Mouse (Mus musculus): ENCODE results near the gene Fgf11. TPM values are rescaled to one million over a fixed set of nuclear protein-coding genes. Genes with fewer than 3 reads are reported as not detected.

Gene Fgf11
- polyA plus RNA-seq, 1 experiment from 2014 or later, result 2.6 TPM

GRCm38 (mm10) chr11:69818871-69819270 is 17.2 kb upstream of the Fgf11 start:
- no peak for ATAC-seq (ENCODE audit: low FRiP score, low TSS enrichment)
- Histone ChIP-seq H3K4me1 (ENCODE audit: insufficient read depth, low read length) (no peaks in the 10 kb centered on the region), H3K4me3 (ENCODE audit: low read length) (no peak overlapping the region), H3K9me3 (ENCODE audit: low read length) (peaks cover 11% of the 10 kb centered on the region; the same call in 1 of the 2 replicates), H3K36me3 (ENCODE audit: insufficient read depth, low read length) (no peaks in the 10 kb centered on the region), H3K4me2 (replicated peaks; ENCODE audit: low read depth, low read length) (no peak overlapping the region), H3K27ac (ENCODE audit: low read length) (no peak overlapping the region), H3K9ac (replicated peaks; ENCODE audit: low read length) (no peak overlapping the region), H3K27me3 (ENCODE audit: insufficient read depth, low read length) (no peaks in the 10 kb centered on the region)
- 94% methylated on average over 8 of the region's 8 CpGs for WGBS

DNA sequence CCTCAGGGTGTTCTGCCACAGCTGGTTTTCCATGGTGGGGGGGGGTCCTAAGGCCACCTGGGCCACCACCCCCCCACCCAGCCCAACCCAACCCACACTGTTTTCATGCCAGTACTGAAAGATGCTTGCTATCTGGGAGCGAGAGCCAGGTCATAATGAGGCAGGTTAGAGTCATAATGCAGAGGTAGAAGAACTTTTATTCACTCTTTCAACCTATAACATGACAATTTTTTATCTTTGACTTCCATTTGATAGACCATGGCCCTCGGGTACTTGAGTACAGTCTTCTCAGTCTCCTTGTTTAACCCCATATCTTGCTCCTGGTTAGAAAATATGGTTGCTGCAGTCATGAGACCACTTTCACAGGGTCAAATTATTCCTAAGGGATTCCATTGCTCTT is 16.7 kb upstream of the Fgf11 start, which contains the start of gene Spem2:
Gene Spem2 (minus strand): TSS at position 101 of the 400 bp plus-strand sequence.
- Histone ChIP-seq H3K9me3 (ENCODE audit: low read length) (peaks cover 11% of the 10 kb centered on the region; the same call in 1 of the 2 replicates), H3K4me2 (replicated peaks; ENCODE audit: low read depth, low read length) (no peak within 1 kb of the TSS), H3K27me3 (ENCODE audit: insufficient read depth, low read length) (no peaks in the 10 kb centered on the region), H3K9ac (replicated peaks; ENCODE audit: low read length) (no peak within 1 kb of the TSS), H3K27ac (ENCODE audit: low read length) (no peak within 1 kb of the TSS), H3K4me1 (ENCODE audit: insufficient read depth, low read length) (no peaks in the 10 kb centered on the region), H3K4me3 (ENCODE audit: low read length) (no peak within 1 kb of the TSS), H3K36me3 (ENCODE audit: insufficient read depth, low read length) (no peaks in the 10 kb centered on the region)
- 72% methylated on average over 2 of the region's 2 CpGs for WGBS
- ATAC-seq (ENCODE audit: low FRiP score, low TSS enrichment), result no peak

- 91% methylated on average over 12 of the region's 12 CpGs for WGBS
Measured at GRCm38 (mm10) chr11:69816520-69816919, 14.9 kb upstream of the Fgf11 start.

DNA sequence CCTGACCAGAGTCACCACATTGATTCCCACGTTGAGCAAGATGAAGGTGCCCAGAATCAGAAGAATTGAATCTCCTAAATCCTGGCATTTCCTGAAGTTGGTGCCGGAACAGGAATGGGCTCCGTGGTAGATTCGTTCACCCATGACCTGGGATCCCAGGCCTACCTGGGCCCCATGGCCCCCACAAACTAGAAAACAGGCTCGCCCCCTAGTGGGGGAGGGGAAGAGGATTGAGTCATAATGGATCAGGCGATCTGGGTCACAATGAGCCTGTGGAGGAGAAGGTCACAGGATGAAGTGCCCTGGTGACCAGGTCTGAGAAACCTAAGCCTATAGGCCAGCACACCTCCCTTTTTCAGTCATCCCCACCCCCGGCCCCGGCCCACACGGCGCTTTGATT is 13.5 kb upstream of the Fgf11 start, which contains the start of gene Gm39566:
Gene Gm39566 (minus strand): TSS at position 144 of the 400 bp plus-strand sequence.
- no peak for ATAC-seq (ENCODE audit: low FRiP score, low TSS enrichment)
- WGBS, result 50% methylated on average over 10 of the region's 10 CpGs
- H3K36me3 ChIP-seq (ENCODE audit: insufficient read depth, low read length), result no peaks in the 10 kb centered on the region
- peaks cover 11% of the 10 kb centered on the region; the same call in 1 of the 2 replicates for H3K9me3 ChIP-seq (ENCODE audit: low read length)
- H3K9ac ChIP-seq (replicated peaks; ENCODE audit: low read length), result 0 out of 2 replicates have a peak within 1 kb of the TSS, but pooled peaks have one; percentile 22
- no peak within 1 kb of the TSS for H3K27ac ChIP-seq (ENCODE audit: low read length)
- H3K27me3 ChIP-seq (ENCODE audit: insufficient read depth, low read length), result no peaks in the 10 kb centered on the region
- H3K4me2 ChIP-seq (replicated peaks; ENCODE audit: low read depth, low read length), result no peak within 1 kb of the TSS
- no peak within 1 kb of the TSS for H3K4me3 ChIP-seq (ENCODE audit: low read length)
- H3K4me1 ChIP-seq (ENCODE audit: insufficient read depth, low read length), result no peaks in the 10 kb centered on the region

More at GRCm38 (mm10) chr11:69816520-69816919, 14.9 kb upstream of the Fgf11 start:
- Histone ChIP-seq H3K9me3 (ENCODE audit: low read length) (peaks cover 11% of the 10 kb centered on the region; the same call in 1 of the 2 replicates), H3K9ac (replicated peaks; ENCODE audit: low read length) (no peak overlapping the region), H3K36me3 (ENCODE audit: insufficient read depth, low read length) (no peaks in the 10 kb centered on the region), H3K4me2 (replicated peaks; ENCODE audit: low read depth, low read length) (no peak overlapping the region), H3K27me3 (ENCODE audit: insufficient read depth, low read length) (no peaks in the 10 kb centered on the region), H3K4me1 (ENCODE audit: insufficient read depth, low read length) (no peaks in the 10 kb centered on the region), H3K27ac (ENCODE audit: low read length) (no peak overlapping the region), H3K4me3 (ENCODE audit: low read length) (no peak overlapping the region)
- no peak for ATAC-seq (ENCODE audit: low FRiP score, low TSS enrichment)

DNA sequence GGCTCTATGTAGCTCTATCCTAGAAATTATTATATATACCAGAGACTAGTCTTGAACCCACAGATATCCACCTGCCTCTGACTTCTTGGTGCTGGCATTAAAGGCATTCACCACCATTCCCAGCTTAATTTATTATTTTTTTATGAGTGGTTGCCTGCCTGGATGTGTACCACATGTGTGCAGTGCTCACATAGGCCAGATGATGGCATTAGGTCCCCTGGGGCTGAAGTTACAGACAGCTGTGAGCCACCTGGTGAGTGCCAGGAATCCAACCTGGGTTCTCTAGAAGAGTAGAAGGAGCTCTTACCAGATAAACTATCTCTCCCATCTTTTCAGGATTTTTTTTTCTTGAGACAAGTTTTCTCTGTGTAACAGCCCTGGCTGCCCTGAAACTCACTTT is 8.6 kb upstream of the Fgf11 start:
- H3K27me3 ChIP-seq (ENCODE audit: insufficient read depth, low read length), result peaks cover 5% of the 10 kb centered on the region; the same call in 1 of the 2 replicates
- no peak overlapping the region for H3K27ac ChIP-seq (ENCODE audit: low read length)
- no peak overlapping the region for H3K4me3 ChIP-seq (ENCODE audit: low read length)
- H3K9me3 ChIP-seq (ENCODE audit: low read length), result no peaks in the 10 kb centered on the region
- H3K4me1 ChIP-seq (ENCODE audit: insufficient read depth, low read length), result no peaks in the 10 kb centered on the region
- no peak overlapping the region for H3K9ac ChIP-seq (replicated peaks; ENCODE audit: low read length)
- no peak for ATAC-seq (ENCODE audit: low FRiP score, low TSS enrichment)
- no peaks in the 10 kb centered on the region for H3K36me3 ChIP-seq (ENCODE audit: insufficient read depth, low read length)
- H3K4me2 ChIP-seq (replicated peaks; ENCODE audit: low read depth, low read length), result no peak overlapping the region

- H3K4me1 ChIP-seq (ENCODE audit: insufficient read depth, low read length), result peaks cover 24% of the 10 kb centered on the region
- H3K9ac ChIP-seq (replicated peaks; ENCODE audit: low read length), result no peak overlapping the region
- H3K36me3 ChIP-seq (ENCODE audit: insufficient read depth, low read length), result no peaks in the 10 kb centered on the region
- H3K9me3 ChIP-seq (ENCODE audit: low read length), result no peaks in the 10 kb centered on the region
- no peak overlapping the region for H3K27ac ChIP-seq (ENCODE audit: low read length)
- 79% methylated on average over 2 of the region's 2 CpGs for WGBS
- no peak overlapping the region for H3K4me2 ChIP-seq (replicated peaks; ENCODE audit: low read depth, low read length)
- H3K4me3 ChIP-seq (ENCODE audit: low read length), result no peak overlapping the region
- peaks cover 11% of the 10 kb centered on the region; the same call in 1 of the 2 replicates for H3K27me3 ChIP-seq (ENCODE audit: insufficient read depth, low read length)
- no peak for ATAC-seq (ENCODE audit: low FRiP score, low TSS enrichment)
Measured at GRCm38 (mm10) chr11:69807641-69808040, 6.0 kb upstream of the Fgf11 start.

- H3K4me3 ChIP-seq (ENCODE audit: low read length), result no peak overlapping the region
- 79% methylated on average over 4 of the region's 4 CpGs for WGBS
- H3K36me3 ChIP-seq (ENCODE audit: insufficient read depth, low read length), result no peaks in the 10 kb centered on the region
- no peak for ATAC-seq (ENCODE audit: low FRiP score, low TSS enrichment)
- H3K4me1 ChIP-seq (ENCODE audit: insufficient read depth, low read length), result peaks cover 36% of the 10 kb centered on the region
- peaks cover 23% of the 10 kb centered on the region for H3K27me3 ChIP-seq (ENCODE audit: insufficient read depth, low read length)
- H3K27ac ChIP-seq (ENCODE audit: low read length), result no peak overlapping the region
- no peaks in the 10 kb centered on the region for H3K9me3 ChIP-seq (ENCODE audit: low read length)
- H3K4me2 ChIP-seq (replicated peaks; ENCODE audit: low read depth, low read length), result no peak overlapping the region
- H3K9ac ChIP-seq (replicated peaks; ENCODE audit: low read length), result no peak overlapping the region
Measured at GRCm38 (mm10) chr11:69806378-69806777, 4.7 kb upstream of the Fgf11 start.

- no peak within 1 kb of the TSS for H3K27ac ChIP-seq (ENCODE audit: low read length)
- peaks cover 23% of the 10 kb centered on the region for H3K27me3 ChIP-seq (ENCODE audit: insufficient read depth, low read length)
- ATAC-seq (ENCODE audit: low FRiP score, low TSS enrichment), result peak; percentile 23; the same call in 1 of the 2 replicates
- peak within 1 kb of the TSS; percentile 52 for H3K9ac ChIP-seq (replicated peaks; ENCODE audit: low read length)
- H3K4me3 ChIP-seq (ENCODE audit: low read length), result peak within 1 kb of the TSS; percentile 66
- 6% methylated on average over 29 of the region's 29 CpGs for WGBS
- H3K4me1 ChIP-seq (ENCODE audit: insufficient read depth, low read length), result peaks cover 46% of the 10 kb centered on the region
- H3K4me2 ChIP-seq (replicated peaks; ENCODE audit: low read depth, low read length), result peak within 1 kb of the TSS; percentile 98
- no peaks in the 10 kb centered on the region for H3K36me3 ChIP-seq (ENCODE audit: insufficient read depth, low read length)
- no peaks in the 10 kb centered on the region for H3K9me3 ChIP-seq (ENCODE audit: low read length)
Measured at GRCm38 (mm10) chr11:69804972-69805909, 3.6 kb upstream of the Fgf11 start, which contains the start of gene Tmem102. TSS of gene Tmem102 (minus strand) at chr11:69805624.

GRCm38 (mm10) chr11:69804652-69804940 is 2.9 kb upstream of the Fgf11 start:
- H3K27ac ChIP-seq (ENCODE audit: low read length), result no peak overlapping the region

More at GRCm38 (mm10) chr11:69804652-69804940, 2.9 kb upstream of the Fgf11 start:
- peak overlapping the region; percentile 52 for H3K9ac ChIP-seq (replicated peaks; ENCODE audit: low read length)
- H3K4me2 ChIP-seq (replicated peaks; ENCODE audit: low read depth, low read length), result peak overlapping the region; percentile 98
- ATAC-seq (ENCODE audit: low FRiP score, low TSS enrichment), result no peak
- peaks cover 23% of the 10 kb centered on the region for H3K27me3 ChIP-seq (ENCODE audit: insufficient read depth, low read length)
- peak overlapping the region; percentile 66 for H3K4me3 ChIP-seq (ENCODE audit: low read length)
- peaks cover 52% of the 10 kb centered on the region for H3K4me1 ChIP-seq (ENCODE audit: insufficient read depth, low read length)
- no peaks in the 10 kb centered on the region for H3K9me3 ChIP-seq (ENCODE audit: low read length)
- WGBS, result 8% methylated on average over 12 of the region's 12 CpGs
- H3K36me3 ChIP-seq (ENCODE audit: insufficient read depth, low read length), result no peaks in the 10 kb centered on the region

Data from kidney, embryonic 16.5 days (tissue).